Mouse (Mus musculus) cerebellum, adult 9-10 months (tissue): ENCODE data around the gene Aasdhppt.

Experiments used
- DNase-seq: peaks from one replicate; pipeline ENCODE4 v3.0.0; 2022

Aasdhppt gene

DNA sequence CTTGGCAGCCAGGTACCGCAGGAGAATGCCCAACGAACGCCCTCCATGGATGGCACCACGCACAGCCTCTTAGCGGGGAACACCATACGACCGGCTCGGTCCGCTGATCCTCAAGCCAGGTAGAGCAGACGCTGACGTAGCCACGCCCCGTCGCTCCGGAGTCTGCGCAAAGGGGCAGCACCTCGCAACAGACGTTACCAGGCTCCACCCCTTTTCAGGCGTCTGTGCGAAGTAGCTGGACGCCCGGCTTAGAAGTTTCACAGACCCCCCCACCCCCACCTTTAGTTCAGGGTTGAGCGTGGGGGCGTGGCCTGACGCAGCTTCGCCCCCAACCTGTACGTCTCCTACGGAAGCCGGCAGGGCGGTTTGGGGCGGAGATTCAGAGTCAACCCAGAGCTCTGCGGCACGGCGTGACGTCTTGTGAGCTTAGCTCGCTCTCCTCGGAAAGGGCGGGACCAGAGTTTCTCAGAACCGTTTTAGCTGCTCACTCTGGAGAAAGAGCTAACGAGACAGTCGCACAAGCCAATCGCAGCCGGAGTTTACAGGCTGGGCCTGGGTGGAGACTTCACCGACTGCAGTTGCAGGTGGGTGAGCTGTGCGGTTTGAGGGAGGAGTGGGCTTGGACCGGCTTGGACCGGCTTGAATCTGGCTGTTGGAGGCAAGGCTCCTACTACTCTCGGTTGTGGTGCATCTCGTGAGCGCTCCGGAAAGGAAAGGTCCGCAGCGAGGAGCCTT lies at the start of gene Aasdhppt, which contains the start of gene Kbtbd3:
Gene Aasdhppt, minus strand, starts transcription at position 121 of the 735 bp plus-strand sequence.
Gene Kbtbd3, plus strand, starts transcription at position 483 of the 735 bp plus-strand sequence.
- DNase-seq, result peak; percentile 99

DNA sequence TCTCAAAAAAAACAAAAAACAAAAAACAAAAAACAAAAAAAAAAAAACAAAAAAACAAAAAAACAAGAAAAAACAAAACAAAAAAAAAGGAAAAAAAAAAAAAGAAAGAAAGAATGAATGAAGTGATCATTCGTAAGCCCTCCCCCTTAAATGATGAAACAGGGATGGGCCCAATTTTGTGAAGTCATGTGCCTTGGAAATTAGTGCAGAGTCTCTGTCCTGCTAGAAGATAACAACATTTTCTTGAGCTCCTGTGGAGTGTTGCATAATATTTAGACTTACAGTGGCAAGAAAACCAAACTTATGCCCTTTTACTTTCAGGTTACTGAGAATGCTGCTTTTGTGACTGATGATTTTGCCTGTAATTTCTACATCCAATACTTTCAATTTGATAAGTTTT lies 43.9 kb upstream of the Aasdhppt start:
- DNase-seq, result no peak

DNA sequence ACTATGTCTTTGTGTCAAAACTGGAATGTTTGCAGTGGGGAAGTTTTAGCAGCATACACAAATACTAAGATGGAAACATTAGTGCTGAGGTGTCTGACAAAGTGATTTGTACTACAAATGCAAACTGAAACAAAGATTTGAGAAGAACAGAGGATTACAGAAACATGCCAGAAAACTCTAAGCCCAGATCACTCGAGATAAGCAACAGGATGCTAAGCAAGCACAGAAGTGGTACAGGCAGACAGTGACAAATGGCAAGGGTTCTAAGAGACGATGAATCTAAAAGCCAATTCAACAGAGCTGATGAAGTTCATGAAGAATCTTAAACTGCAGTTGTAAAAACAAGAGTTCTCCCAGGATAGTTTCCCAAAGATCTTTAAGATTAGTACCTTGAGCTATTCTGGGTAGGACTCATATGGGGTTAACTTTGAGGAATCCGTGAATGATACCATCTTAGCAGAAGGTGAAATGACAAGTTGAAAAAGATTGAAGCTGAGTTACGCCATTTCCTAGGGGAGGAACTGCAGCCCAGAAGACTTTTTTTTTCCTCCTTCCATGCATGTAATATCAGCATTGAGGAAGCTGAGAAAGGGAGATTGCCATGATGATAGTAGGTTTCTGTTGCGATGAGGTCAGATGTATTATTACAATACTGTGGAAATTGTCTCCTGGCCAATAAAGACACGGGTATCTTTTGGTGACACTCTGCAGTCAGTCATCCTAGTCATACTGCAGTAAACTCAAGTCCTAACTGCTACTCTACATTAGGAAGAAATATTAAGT lies 9.9 kb upstream of the Aasdhppt start:
- no peak for DNase-seq

DNA sequence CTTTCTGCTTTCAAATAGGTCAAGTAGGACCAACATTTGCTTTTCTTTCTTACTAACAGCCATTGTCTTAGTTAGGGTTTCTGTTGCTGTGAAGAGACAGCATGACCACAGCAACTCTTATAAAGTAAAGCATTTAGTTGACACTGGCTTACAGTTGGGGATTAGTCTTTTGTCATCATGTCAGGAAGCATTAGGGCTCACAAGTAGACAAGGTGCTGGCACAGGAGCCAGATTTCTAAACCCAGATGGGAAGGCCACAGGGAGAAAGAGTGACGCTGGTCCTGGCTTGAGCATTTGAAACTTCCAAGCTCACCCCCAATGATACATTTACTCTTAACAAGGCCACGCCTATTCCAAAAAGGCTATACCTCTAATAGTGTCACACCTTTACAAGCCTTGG lies 6.5 kb upstream of the Aasdhppt start:
- DNase-seq, result no peak

DNA sequence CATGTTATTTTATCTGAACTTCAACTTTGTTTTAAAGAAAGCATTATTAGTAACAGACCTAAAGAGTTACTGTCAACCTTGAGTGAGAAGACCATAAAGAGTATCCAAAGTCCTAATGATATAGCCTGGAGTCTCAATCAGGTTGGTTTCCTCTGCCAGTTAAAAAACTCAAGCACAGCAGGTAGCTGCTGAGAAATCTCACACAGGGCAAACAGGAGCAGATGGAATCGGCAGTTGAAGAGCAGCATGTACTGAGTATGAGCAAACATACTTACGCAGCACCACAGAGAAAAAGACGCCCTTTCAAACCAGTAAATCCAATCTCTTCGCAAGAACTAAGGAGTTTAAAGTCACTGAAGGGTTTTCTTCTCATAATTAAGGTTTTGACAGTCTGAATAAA lies 4.7 kb upstream of the Aasdhppt start:
- peak; percentile 69 for DNase-seq

DNA sequence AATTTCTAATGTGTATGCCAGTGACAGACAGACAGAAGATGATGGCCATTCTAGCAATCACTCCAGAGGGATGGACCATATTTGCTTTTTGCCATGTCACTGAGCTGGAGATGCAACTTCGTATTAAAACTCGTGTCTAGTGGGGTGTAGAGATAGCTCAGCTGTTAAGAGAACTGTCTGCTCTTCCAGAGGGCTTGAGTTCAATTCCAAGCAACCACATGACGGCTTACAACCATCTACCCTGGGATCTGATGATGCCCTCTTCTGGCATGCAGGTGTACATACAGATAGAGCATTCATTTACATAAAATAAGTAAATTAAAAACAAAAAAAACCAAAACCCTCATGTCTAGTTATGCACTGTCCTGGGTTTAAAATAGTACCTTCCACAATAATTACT lies 1.9 kb upstream of the Aasdhppt start:
- peak; percentile 40 for DNase-seq

DNA sequence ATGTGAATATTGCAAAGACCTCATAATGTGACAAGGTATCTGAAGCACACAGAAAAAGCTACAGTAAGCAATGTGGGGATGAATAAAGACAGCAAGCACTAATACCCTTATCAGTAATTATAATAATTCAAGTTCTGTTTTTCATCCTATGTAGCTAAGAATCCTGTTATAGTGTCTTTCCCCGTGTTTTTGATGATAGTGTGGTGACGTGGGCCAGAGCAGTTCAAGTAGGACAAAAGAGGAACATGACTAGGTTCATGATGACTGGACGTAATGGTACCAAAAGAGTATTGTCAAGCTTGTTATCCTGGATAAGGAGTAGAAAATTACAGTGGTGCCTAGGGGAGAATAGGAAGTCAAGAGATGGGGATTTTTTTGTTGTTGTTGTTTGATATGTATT lies 1.4 kb upstream of the Aasdhppt start:
- DNase-seq, result peak; percentile 39

DNA sequence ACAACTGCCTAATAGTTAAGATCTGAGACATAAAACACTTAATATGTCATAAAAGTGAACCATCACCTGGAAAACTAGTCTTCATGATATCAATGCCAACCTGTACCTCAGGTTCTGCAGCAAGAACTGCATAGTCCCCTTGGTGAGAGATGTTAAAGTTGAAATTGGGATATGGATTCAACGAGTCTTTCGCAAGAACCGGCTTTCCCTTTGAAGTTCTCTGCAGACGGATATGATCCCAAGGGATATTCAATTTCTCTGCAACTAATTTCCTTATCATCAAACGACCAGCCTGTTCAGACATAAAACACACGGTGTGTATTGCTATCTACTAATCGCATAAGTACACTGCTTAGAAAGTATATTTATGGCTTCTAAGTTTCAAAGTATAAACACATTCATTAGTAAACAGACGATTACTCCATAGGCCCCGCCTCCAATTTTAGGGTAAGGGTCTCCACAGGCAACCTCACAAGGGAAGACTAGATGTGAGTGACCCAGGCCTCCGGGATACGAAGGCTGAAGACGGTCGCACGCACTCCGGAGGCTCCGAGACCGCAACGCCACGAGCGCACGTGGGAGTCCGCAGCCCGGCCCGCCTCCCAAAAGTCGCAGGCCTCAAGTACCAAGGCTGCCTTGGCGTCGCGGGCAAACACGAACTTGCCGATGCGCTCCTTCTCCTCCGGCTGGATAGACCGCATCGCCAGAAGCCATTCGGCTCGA lies 482 bp downstream of the Aasdhppt start:
- no peak for DNase-seq

DNA sequence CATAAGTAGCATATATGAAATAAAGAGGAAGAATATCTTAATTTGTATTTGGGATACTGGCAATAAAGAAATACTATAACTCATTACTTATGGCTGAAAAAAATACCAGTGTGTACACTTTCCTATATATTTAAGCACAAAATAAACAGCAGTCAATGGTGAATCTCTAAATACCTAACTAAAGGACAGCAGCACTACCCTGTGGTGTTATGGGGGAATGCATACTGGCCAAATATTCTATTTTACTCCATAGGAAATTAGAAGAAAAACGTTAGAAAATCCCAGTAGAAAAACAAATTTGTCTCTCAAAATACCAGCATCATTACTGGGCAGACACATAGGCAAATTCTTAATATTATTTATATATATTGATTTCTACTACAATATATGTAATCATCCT lies 4.4 kb downstream of the Aasdhppt start:
- no peak for DNase-seq

DNA sequence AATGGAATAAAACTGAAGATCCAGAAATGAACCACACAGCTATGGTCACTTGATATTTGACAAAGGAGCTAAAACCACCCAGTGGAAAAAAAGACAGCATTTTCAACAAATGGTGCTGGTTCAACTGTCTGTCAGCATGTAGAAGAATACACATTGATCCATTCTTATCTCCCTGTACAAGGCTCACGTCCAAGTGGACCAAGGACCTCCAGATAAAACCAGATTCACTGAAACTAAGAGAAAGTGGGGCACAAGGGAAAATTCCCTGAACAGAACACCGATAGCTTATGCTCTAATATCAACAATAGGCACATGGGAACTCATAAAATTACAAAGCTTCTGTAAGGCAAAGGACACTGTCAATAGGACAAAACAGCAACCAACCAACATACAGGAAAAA lies 8.8 kb downstream of the Aasdhppt start:
- no peak for DNase-seq

DNA sequence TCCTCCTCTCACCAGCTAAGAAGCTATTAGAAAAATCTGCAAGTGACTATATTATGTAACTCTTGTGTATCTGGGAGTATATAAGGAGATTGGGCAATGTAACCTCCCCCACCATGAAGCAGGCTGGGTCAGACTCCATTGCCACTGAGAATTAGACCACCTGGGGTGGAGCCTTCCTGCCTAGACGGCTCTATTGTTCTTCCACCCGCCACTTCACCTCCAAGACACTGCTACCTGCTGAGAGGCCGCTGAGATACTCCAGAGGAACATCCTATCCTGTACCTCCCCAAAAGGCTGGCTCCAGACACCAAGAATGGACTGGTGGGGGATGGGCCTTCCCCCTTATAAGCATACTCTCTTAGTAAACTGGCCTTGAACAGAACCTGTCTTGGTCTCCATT lies 25.4 kb downstream of the Aasdhppt start:
- no peak for DNase-seq

DNA sequence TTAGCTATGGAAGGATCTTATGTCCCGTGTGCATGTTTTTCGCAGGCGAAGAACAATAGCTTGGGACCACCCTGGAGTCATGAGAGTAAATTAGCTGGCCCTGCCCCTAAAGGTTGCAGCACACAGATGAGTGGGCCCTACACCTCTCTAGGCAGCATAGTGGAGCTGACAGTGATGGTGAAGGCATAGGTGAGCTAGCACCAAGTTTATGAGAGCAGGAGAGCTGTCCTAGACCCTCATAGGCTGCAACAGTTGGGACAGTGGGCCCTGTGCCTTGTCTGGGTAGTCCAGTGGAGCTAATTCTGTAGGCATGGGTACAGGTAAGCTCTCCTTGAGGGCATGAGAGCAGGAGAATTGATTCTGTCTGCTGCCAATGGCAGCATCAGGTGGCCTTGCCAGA lies 42.4 kb downstream of the Aasdhppt start:
- no peak for DNase-seq

DNA sequence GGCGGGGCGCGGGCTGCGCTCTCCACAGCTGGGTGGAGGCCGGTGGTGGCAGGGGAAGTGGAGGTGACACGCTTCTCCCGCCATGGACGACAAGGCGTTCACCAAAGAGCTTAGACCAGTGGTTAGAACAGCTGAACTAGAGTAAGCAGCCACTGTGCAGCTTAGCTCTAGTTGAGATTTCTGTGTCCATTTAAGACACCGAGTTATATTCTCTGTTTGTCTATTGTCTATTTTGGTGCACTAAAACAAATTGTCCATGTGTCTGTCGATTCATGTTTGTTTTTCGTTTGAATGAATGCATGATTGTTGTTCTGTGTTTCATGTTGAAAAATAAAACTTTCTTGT lies 48.6 kb downstream of the Aasdhppt start:
- DNase-seq, result no peak

DNA sequence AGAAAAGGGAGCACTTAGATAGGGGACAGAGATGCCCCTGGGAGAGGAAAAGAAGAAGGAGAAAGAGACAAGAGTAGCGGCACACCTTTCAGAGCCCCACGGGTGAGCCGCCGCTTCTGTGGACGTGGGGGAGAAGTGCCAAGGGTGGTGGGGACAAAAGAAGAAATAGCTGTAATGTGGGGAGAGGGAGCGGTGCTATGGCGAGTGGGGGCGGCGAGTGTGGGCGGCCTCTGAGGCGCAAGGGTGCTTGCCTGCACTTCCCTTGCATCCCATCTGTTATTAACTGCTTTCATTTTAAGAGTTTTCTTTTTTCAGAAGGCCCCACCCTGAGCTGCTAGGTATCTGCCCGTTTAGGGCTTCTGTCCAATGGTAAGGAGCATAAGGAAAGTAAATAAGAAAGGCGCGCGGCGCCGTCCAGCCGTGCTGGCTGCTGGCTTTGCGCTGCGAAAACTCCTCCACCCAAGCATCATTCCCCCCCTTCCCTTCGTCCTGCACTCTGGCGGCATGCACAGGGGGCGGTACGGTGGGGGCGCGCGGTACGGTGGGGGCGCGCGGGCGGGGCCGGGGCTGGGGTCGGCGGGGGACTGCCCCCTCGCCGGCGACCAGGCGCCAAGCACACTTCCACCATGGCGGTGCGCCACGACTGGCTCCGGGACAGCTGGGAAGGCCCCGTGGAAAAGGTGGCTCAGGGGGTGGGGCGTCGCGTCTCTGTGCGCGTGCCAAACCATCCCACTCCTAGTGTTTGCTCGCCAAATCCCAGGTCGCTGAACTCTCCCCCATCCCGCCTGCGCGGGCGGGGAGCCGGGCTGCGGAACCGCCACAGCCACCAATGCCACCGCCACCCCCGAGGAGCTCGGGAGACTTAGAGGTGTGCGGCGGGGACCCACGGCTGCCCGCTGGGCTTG lies 49.2 kb downstream of the Aasdhppt start:
- DNase-seq, result no peak

DNA sequence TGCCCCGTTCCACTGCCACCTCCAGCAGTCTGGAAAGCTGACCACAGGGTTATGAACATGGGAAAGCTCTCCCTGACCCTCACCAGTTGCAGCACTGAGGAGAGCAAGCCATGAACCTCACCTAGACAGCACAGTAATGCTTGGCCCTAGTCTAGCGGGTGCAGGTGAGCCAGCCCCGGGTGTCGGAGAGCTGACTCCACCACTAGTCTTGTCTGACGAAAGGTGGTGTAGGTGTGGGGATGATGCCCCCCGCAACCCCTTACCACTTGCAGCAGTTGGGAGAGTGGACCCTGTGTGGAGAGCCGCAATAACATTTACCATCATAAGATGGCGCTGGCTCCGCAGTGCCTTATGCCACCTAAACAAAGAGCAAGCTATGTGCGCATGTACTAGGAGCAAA lies 50.2 kb downstream of the Aasdhppt start:
- DNase-seq, result no peak
